Mouse (Mus musculus) thymus, postnatal 14 days (tissue): Measurements from ENCODE around the gene Nfasc.
A peak's percentile ranks its signal among the peaks of the same experiment; 100 is the strongest.

Experiments used
- DNase-seq: peaks from one replicate; pipeline ENCODE4 v3.0.0; 2021

Gene Nfasc

GRCm38 (mm10) chr1:132640256-132640655, 101.3 kb downstream of the Nfasc start:
- no peak for DNase-seq

- no peak for DNase-seq
Observed at GRCm38 (mm10) chr1:132637346-132637745, 104.3 kb downstream of the Nfasc start.

- DNase-seq: no peak
Observed at GRCm38 (mm10) chr1:132629611-132630370, 111.8 kb downstream of the Nfasc start.

GRCm38 (mm10) chr1:132628599-132628998, 113.0 kb downstream of the Nfasc start:
- DNase-seq: no peak

GRCm38 (mm10) chr1:132628183-132628582, 113.4 kb downstream of the Nfasc start:
- DNase-seq: no peak

GRCm38 (mm10) chr1:132626125-132626756, 115.4 kb downstream of the Nfasc start:
- no peak for DNase-seq

GRCm38 (mm10) chr1:132625034-132625433, 116.6 kb downstream of the Nfasc start:
- no peak for DNase-seq

- no peak for DNase-seq
Observed at GRCm38 (mm10) chr1:132624466-132624865, 117.1 kb downstream of the Nfasc start.

- DNase-seq: no peak
Observed at GRCm38 (mm10) chr1:132623641-132624336, 117.8 kb downstream of the Nfasc start.

- DNase-seq: no peak
Observed at GRCm38 (mm10) chr1:132612066-132612465, 129.5 kb downstream of the Nfasc start.

- peak; percentile 48 for DNase-seq
Observed at GRCm38 (mm10) chr1:132609048-132609634, 132.5 kb downstream of the Nfasc start.

GRCm38 (mm10) chr1:132602161-132602560, 139.4 kb downstream of the Nfasc start:
- DNase-seq: no peak

- DNase-seq: no peak
Observed at GRCm38 (mm10) chr1:132598024-132598423, 143.6 kb downstream of the Nfasc start.

GRCm38 (mm10) chr1:132595741-132596140, 145.9 kb downstream of the Nfasc start:
- DNase-seq: no peak

GRCm38 (mm10) chr1:132594587-132594986, 147.0 kb downstream of the Nfasc start:
- peak; percentile 39 for DNase-seq

- no peak for DNase-seq
Observed at GRCm38 (mm10) chr1:132592145-132592544, 149.5 kb downstream of the Nfasc start.

GRCm38 (mm10) chr1:132591399-132591930, 150.1 kb downstream of the Nfasc start:
- DNase-seq: no peak

- DNase-seq: no peak
Observed at GRCm38 (mm10) chr1:132586679-132587201, 154.9 kb downstream of the Nfasc start.

- no peak for DNase-seq
Observed at GRCm38 (mm10) chr1:132585376-132585775, 156.2 kb downstream of the Nfasc start.

- DNase-seq: no peak
Observed at GRCm38 (mm10) chr1:132582998-132583604, 158.5 kb downstream of the Nfasc start.

- DNase-seq: no peak
Observed at GRCm38 (mm10) chr1:132581845-132582839, 159.5 kb downstream of the Nfasc start.
